Mouse (Mus musculus) layer of hippocampus, postnatal 10 days (tissue): ENCODE measurements at regions not wholly inside any gene's neighbourhood (a gene's known extent, or its start where the extent isn't known, plus 50 kb on each side); places are given as distances from the start of the nearest gene placed in this dataset.

Source experiments
- DNase-seq, 2 experiments: peaks; one replicate each; pipeline ENCODE4 v3.0.0; 2021; ENCODE audit warnings: low spot score in 2 of 2

GRCm38 (mm10) chr19:21030971-21031370 is 77.0 kb upstream of the Tmc1 start:
- DNase-seq = no peak

DNA sequence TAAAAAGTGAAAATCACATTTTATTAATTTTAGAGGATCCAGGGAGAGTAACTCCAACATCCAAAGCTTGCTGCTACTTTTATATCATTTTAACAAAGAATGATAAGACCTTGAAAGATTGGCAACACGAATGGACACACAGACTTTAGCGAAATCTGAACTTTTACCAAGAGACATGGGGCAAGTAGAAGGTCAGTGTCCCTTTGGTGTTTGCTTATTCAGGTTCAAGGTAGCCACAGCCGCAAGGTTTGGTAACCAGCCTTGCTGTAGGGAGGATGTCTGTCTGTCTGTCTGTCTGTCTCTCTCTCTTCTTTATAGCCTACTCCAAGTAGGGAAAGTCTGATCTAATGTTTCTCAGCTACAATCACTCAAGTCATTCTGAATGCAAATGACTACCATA is 75.0 kb upstream of the Tmc1 start:
- DNase-seq = no peak

DNA sequence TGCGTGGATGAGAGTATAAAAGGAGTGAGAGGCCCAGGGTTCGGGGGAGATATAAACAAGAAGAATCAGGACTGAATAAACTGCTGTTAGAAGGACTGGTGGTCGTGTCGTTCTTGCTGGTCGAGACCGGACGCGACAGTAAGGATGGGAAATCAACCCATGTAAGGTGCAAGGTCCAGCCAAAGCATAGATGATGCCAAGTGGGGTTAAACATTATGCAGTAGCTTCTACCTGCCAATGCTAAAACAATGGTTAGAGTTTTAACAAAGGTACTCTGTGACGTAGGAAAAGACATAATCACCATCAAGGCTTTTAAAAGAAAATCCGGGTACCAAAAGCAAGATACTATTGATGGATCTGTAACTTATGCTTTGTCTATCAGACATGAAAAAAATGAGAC is 58.4 kb upstream of the Tmc1 start:
- DNase-seq = no peak

DNA sequence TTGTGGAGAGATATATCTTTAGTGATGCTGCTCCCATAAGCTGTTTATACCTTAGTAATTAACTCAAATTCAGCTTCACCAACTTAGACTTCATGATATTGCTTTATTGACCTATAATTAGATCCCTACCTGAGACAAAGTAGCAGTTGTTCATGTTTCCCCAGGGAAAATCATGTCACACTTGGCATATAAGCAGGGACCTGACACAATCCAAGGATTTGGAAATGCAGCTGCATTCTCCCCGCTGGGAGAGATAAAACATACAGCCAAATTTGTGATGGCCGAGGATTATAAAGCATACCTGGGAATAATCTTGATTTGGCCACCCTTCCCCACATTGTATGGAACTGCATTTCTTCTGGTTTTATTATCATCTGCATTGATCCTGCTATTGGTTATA is 55.6 kb upstream of the Tmc1 start:
- no peak for DNase-seq

DNA sequence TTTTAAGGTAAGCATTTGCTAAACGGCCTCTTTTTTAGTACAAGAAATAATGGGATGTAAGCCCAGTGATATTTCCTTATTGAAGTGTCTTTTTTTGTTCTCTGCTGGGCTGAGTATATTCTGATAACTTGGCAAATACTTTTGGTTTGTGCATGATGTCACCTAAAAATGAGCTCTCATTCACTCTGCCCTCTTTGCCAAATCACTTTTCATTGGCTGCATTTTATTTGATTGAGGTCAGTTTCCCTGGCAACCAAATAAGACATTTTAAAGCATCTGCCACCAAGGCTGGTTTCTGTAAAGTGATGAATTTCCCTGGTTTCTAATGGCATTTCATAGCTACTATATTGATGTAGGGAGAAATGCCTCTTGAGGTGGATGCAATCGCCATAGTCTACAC is 50.4 kb upstream of the Tmc1 start:
- DNase-seq = no peak
